Mouse (Mus musculus): Measurements from ENCODE around the gene Kif1a.
"Not testable (repeated sequence)": the region's sequence is repeated elsewhere in the genome, so short reads cannot be mapped to it uniquely, and the experiment has no call there.

Kif1a gene

GRCm38 (mm10) chr1:92971879-92972795 lies 129.6 kb downstream of the Kif1a start:
- no peak for DNase-seq (ENCODE audit: low read depth, low spot score)

- DNase-seq (ENCODE audit: low read depth, low spot score), result not testable (repeated sequence)
Measured at GRCm38 (mm10) chr1:92970791-92971190, 131.0 kb downstream of the Kif1a start.
